Mouse (Mus musculus) T-cell, adult 2 months (primary cell): ENCODE data around the gene Fam102a.

Experiments
- DNase-seq: peaks from one replicate; pipeline ENCODE4 v3.0.0; 2022; ENCODE audit warnings: low spot score

The Fam102a gene

DNA sequence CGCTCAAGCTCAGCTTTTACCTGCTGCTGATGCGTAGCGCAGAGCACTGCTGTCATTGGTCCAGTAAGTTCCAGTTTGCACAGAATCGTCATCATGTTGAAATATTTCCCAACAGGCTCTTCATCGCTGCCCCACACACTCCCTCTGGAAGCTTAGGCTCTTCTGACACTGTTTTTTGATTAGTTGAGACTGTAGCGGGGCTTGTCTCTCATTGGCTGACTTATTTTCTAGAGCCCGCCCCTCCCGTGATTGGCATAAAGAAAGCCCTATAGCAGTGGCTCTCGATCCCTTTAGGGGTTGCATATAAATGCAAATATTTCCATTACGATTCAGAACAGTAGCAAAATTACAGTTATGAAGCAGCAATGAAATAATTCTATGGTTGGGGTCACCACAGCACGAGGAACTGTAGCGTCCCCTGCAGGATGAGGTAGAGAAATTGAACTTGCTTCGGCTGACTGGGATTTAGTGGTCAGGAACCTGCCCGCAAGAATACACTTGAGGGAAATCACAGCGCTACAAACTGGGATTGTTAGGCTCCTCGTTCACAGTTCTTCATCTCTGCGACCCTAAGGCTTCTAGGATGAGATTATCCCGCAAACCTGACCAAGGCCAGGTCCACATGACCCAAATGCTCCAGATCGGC is 46.4 kb downstream of the Fam102a start:
- no peak for DNase-seq

DNA sequence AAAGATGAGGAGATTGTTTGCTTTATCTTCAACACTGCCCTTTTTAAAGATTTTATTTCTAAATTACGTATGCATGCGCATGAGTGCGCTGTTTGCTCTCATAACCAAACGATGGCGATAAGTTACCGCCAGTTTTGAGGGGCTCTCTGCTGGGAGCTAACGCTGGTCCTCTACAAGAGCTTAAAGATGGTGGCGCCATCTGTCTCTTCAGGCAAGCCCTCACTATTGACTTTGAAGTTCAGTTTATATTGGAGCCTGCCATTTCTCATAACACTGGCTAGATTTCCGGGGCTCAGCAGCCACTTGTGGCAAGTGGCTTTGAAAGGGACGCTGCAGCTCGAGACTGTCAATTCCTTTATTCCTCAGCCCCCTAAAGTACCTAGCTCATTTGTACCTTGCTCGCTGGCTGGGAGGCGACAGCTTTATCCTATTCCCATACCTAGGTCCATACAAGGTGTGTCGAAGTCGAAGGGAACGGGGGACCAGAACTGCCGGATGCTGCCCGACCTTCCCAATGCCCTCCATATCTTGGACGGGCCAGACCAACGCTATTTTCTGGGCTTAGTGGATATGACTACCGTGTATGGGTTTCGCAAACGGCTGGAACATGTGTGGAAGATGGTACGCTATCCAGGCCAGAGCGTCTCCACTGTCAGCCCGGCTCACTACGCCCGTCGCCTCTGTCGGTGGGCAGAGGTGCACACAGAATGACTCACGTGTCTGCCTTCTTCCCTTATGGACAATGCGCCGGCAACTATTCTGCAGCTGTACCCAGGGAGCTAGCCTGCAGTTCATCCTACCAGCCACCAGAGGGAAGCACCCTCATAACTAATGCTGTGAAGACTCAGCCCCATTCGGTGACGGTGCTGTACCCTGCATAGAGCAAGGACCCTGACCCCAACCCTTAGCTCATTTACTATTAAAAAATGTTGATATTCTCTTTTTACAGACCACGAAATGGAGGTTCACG is 48.0 kb downstream of the Fam102a start:
- peak; percentile 79 for DNase-seq

DNA sequence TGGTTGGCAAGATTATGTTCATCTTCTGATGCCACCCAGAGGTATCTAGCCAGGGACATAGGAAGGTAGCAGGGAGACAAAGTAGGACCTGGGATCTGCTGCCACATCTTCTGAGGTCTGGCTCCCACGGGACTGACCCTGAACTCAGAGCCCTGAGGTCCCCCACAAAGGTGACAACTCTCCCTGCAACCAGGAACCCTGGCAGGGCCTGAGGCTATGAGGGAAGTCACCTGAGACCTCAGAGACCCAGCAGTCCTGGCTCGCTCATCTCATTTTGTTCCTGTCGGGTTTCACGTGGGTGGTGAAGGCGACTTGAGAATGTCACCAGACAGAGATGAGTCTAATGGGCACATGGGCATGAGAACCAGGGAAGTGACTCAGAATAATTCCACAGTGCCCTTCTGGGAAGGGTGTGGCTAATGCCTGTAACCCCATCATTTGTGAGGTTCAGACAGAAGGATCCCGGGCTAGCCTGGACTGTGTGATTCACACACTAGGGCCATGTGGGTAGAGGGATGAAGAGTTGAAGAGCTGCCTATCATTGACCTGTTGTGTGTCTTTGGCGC is 50.1 kb downstream of the Fam102a start:
- no peak for DNase-seq

DNA sequence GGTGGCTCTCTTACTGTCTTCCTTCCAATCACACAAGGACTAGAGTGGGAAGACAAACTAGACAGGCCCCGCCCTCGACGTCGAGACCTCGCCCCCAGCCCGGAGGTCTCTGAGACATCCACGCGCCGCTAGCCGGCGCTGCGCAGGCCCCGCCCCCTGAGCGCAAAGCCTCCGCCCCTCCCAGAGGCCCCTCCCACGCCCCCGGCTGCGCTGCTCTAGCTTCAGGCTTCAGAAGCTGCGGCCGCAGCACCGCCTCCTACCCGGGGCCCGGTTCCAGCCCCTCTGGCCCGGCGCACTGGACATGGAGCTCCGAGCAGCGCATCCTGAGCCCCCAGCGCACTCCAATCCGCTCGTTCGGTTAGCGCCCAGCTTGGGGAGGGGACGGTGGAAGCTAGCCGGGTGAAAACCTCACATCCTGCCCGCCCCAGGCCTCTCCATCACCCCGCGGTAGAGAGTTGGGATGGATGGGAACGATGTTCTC is 51.8 kb downstream of the Fam102a start, which contains the start of gene St6galnac4:
St6galnac4 (plus strand) TSS at position 225 of the 481 bp plus-strand sequence.
- DNase-seq: peak; percentile 88

DNA sequence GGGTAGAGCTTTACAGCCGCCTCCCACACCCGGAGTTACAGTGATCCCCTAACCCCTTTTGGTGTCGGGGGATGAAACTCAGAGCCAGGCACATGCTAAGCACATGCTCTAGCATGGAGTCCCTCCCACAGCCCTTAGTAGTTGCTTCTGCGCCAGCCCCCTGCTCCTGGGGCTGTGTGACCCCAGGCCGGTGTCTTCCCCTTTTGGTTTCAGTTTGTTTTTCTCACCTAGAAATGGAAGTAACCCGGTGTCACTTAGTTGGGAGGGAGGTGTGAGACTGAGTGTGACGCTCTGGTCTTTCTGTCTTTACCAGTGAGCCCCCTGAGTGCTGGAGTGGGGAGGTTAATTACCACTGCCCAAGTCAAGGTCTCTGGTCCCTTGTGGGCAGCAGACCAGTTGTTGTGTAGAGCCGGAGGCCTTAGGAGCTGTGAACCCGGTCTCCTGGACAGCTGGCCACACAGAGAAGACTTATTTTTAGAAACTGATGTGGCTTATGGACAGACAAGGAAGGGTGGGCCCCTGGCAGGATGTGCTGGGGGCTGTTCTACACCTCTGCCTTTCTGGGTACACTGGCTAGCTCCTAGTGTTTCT is 52.7 kb downstream of the Fam102a start:
- peak; percentile 74 for DNase-seq

DNA sequence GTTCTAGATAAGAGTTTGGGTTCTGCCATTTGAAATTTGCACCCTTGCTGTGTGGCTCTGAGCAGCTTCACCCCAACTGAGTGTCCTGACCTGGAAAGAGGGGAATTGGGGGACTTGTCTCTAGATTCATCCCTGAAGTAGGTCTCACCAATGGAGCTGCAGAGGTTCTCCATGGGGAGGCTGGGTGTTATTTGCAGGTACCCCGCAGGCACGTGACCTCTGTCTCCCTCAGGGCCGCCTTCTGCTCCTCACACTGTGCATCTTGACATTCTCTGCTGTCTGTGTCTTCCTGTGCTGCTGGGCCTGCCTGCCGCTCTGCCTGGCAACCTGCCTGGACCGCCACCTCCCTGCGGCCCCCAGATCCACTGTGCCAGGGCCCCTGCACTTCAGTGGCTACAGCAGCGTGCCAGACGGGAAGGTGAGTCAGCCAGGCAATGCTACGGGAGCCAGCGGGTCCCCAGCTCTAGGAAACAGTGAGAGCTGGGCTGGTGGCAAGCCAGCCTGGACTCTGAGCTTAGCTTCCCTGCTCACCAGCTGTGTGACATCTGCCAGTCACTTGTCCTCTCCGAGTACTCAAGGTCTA is 54.2 kb downstream of the Fam102a start:
- DNase-seq: no peak

DNA sequence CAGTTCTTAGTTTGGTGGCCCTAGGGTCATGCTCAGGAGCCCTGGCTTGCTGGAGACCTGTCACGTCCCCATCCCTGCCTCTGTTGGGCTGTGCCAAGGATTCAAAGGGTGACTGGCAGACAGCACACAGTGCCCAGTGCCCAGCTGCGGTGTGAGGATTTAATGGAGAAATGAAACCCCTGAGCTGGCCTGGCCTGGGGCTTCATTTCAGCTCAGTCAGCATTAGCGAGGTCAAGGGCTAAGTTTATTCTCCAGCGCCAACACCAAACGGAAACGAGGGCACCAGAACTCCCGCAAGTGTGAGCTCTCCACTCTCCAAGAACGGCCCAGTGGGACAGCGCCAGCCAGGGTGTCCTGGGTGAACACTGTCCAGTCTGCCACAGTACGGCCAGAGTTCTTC is 55.1 kb downstream of the Fam102a start:
- DNase-seq: no peak

DNA sequence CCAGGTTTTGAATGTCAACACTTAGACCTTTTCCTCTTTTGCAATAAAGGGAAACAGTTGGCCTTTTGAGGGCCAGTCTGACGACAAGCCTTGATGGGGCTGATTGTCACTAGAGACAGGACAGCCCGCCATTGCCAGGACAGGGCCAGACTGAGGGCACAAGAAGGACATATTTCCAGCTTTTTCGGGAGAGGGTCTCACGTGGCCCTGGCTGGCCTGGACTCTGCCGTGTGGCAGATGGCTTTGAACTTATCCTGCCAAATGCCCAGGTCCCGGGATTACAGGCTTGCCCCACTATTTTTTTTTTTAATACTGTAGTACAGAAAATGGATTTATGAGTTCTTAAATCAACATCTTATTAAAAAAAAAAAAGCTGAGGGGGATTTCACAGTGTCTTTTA is 56.1 kb downstream of the Fam102a start:
- DNase-seq: no peak

DNA sequence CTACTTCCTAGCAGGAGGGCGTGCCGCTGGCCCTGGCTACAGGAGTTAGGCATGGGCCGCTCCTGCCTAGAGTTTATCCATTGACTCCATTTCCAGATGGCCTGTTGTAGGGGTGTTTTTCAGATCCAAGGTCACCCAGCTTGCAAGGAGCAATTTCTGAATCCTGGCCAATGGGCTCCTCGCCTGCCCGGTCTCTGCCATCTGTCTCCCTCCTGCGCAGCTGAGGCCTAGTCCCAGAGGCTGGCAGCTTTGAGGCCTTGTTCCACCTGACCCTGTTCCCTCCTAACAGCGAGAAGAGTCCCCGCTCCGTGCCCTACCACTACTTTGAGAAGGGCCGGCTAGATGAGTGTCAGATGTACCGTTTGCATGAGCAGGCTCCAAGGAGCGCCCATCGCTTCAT is 61.6 kb downstream of the Fam102a start:
- DNase-seq: no peak

DNA sequence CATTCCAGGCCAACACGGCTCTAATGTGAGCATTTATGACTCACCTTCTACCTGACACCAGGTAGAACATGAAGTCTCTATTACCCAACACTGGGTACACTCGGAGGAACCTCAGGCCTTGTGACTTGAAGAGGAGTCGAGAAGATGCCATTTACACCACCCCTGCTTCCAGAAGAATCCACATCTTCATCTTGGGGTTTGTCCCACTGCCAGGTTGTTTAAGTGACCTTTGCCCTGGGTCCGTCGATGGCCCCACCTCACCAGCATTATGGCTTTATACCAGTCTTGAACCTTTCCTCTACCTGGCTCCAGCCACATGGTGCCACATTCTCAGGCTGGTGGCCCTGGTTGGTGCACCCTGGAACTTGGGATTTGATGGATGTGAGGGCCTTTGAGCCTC is 62.1 kb downstream of the Fam102a start:
- no peak for DNase-seq

DNA sequence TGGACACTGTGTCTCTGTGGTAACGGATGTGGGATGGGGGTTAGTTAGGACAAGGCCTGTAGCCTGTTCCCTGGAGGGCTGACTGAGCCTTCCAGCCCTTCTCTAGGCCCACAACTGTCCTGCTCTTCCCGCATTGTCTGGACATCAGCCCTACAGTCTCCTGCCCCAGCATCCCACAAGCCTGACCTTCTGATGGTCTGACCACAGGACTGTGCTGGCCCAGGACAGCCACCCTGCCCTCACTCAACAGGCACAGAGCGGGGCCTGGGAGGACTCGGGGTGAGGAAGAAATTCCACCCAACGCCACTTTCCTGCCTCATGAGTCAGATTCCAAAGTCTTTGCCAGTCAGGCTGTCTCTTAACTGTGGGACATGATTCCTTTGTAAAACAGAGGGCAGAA is 62.6 kb downstream of the Fam102a start:
- no peak for DNase-seq

DNA sequence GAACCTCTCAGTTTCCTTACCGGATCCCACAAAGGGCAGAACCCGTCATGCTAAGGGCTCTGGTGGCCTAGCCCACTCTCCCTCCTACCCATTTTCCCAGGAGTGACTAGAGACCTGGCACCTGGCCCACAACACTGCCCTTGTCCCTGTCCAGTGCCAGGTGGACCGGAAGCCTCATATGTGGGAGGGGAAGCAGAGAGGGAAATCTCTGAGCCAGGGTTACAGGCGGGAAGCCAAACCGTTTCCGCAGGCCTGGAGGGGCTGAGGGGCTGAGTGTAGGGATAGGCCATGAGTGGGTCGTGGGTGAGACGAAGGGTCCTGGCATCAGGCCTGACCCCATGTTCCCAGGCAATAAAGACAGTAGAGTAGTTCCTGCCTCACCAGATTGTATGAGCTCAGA is 63.4 kb downstream of the Fam102a start:
- DNase-seq: no peak

DNA sequence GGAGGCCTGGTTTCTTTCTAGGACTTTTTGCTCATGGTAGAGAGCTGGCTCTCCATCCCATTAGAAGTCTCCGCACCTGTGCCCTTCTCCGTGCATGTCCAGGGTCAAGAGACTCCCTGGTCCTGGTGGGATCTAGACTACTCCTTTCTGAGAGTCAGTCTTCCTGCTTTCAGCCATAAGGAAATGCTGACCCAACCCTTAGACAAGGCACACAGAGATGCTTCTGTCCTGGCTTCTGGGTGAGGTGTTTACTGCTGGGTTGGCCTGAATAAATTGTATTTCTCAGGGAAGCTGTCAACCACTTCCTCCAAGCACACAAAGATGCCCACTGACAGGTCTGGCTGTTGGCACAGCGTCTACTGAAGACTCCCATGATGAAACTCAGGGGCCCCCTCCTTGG is 64.3 kb downstream of the Fam102a start, which contains the start of gene St6galnac6:
St6galnac6 (plus strand) TSS at position 301 of the 400 bp plus-strand sequence.
- no peak for DNase-seq

DNA sequence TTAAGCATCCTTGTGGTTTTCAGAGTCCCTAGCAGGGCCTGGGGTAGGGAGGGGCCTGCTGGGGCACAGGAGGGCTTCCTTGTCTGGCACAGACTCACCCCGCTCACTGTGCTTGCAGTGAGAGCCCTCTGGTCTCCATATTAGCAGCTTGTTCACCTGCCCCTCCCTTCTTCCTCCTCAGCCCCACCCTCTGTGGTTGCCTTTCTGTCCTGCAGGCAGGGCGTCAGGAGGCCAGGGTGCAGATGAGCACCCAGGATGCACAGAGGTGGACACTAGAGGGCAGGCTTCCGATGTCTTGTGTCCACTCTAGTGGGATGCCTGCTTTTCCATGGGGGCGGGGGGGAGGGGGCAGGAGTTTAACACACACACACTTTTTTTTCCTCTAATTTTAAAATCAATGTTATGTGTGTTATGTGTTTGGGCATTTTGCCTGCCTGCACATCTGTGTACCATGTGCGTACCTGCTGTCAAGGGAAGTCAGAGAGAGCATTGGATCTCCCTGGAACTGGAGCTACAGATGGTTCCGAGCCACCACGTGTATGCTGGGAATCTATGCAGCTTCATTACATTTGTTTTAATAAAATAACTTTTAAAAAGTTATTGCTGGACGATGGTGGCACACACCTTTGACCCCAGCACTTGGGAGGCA is 66.4 kb downstream of the Fam102a start:
- DNase-seq: peak; percentile 19

DNA sequence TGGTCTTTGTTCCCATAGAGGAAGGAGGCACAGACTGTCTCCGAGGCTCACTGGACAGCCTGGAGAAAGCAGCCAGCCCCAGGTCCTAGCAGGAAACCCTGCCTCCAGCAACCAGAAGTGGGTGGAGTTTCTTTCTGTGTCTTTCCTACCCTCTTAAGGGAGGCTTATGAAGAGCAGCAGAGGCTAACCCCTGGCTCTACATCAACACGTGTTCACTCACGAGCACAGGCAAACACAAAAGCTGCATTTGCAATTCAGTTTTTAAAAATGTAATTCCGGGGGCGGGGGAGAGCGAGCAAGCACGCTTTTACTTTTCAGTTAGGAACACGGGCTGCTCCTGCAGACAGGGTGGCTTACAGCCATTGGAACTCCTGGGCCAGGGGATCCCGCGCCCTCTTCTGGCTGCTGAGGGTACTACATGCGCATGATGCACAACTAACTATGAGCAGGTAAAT is 67.5 kb downstream of the Fam102a start:
- peak; percentile 83 for DNase-seq

DNA sequence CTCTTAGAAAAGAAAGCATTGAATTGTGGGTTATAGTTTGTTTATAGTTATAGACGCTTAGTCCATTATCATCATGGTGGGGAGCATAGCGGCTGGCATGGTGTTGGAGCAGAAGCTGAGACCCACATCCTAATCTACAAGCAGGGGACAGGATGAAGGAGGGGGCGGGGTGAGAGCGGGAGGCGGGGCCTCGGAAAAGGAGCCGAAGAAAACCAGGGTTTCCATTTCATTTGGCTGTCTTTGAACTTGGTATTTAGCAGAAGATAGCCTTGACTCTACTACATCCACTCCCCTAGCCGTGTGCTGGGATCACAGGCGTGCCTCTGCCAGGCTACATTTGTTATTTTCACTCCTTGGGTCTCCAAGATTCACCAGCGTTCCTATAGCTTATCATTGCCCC is 69.5 kb downstream of the Fam102a start:
- no peak for DNase-seq

DNA sequence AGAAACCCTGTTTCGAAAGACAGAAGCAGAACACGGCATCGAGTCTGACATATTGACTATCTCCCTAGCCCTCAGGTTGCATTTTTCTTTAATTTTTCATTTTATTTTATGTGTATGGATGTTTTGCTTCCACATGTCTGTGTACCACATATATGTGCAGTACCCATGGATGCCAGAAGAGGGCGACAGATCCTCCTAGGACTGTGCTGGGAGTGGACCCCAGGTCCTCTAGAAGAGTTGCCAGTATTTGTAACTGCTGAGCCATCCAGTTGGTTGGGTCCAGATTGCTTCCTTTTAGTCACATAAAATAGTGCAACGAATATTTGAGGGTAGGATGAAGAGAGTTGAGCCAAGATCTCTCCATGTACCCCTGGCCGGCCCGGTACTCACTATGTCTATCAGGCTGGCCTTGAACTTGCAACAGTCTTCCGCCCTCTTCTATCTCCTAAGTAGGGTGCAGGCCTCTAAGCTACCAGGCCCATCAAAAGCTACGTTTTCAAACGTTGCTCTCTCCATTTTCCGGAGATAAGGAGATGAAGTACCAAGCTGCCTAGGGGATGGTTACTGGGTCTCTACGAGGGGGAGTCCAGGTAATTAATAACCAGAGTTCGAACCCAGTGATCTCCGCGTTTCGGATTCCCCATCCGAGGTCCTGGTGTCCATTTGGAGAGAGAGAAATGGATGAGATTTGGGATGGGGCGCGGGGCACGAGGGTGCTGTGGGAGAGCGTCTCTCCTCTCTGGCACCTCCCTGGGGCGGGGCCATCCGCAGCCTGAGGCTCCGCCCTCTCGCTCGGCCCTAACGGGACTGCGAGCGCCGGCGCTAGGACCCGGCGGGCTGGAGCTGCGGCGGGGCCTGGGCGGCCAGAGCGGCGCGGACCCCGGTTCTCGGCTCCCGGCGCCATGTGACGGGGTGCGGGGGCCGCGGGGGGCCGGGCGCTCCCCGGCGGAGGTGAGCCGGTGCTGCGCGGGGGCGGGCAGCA is 71.3 kb downstream of the Fam102a start:
- DNase-seq: peak; percentile 58

DNA sequence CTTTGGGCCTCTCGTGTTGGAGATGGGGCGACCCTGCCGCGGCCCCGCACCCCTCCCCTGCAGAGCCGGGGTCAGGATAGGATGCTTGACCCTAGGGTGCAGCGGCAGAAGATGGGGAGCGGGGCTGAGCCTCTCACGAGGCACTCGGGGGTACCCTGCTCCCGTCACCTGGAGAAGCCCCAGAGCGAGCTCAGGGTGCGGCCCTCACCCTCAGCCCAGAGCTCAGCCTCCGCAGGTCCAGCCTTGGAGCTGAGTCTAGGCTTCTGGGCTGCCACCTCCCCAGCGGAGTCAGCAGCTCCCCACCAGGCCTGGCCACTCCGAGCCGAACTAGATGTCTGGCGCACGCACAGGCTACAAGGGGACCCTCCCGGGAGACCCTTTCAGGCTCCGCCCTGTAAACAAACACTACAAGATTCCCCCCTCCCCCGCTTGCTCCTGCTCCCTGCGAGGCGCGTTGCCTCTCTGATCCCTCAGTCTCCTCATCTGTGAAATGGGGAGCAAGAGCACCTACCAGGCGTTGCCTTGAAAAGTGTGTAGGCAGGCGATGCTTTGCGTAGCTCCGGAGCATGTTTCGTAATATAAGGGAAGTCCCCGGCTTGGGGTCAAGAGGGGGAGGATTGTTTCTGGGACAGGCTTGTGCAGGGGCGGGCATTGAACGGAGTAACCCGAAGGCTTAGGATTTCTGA is 72.3 kb downstream of the Fam102a start:
- DNase-seq: peak; percentile 36

DNA sequence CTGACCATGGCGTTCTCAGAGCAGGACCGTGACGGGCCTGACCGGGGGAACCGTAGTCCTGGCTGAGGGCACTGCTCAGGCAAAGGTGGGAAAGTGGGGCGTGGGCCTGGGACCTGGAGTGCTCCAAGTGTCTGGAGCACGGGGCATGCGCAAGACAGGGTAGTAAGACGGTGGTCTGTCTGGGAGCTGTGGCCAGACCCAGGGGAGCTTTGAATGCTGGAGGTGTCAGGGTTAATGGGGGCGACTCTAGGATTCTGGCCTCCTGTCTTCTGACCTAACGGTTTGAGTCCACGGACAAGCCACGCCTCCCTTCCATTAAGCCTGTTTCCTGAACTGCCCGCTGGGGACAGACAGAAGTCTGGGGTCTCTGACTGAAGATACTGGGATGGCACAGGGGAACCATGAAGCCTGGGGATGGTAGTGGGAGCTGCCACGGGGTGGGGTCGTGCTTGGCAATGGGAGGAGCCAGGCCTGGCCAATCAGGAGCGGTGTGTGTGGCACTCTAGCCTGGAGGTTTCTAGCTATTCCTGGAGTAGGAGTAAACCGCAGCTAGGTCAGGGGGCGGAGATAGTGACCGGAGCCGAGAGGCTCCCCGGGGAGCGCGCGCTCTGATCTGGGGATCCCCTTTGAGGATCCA is 73.1 kb downstream of the Fam102a start:
- DNase-seq: peak; percentile 27
